Mouse (Mus musculus) bone marrow macrophage, adult 2 months (primary cell): Measurements from ENCODE around the gene Slc7a1. TPM values are rescaled to one million over a fixed set of nuclear protein-coding genes. Genes with fewer than 3 reads are reported as not detected.

Experiments used
- H3K27ac ChIP-seq: 2 replicates; pipeline ENCODE4 v1.5.1; 2012; ENCODE audit warnings: low read depth, low read length; ENCODE audit not compliant: insufficient read depth
- H3K4me1 ChIP-seq: 2 replicates; pipeline ENCODE4 v1.6.1; 2012; ENCODE audit warnings: low read length; ENCODE audit not compliant: control insufficient read depth, insufficient read depth
- H3K4me3 ChIP-seq: 2 replicates; pipeline ENCODE4 v1.5.1; 2012; ENCODE audit warnings: mild to moderate bottlenecking, low read length, moderate library complexity; ENCODE audit not compliant: insufficient read depth
- CTCF ChIP-seq: IDR thresholded peaks from 2 replicates; pipeline ENCODE4 v1.5.1; 2012; ENCODE audit warnings: low read depth, mild to moderate bottlenecking, low read length, moderate library complexity
- POLR2A ChIP-seq: IDR thresholded peaks from 2 replicates; pipeline ENCODE4 v1.6.1; 2012; ENCODE audit warnings: mild to moderate bottlenecking, low read depth, low read length, borderline replicate concordance
- polyA plus RNA-seq: library from polyadenylated mRNA; stranded (reverse); fragments of >200 nt; gene quantifications from 2 replicates; pipeline ENCODE4 v1.2.4, GENCODE M21; 2012; ENCODE audit not compliant: missing spikeins, insufficient read depth, insufficient read length

The Slc7a1 gene
- polyA plus RNA-seq, 1 experiment: 3.9 TPM

DNA sequence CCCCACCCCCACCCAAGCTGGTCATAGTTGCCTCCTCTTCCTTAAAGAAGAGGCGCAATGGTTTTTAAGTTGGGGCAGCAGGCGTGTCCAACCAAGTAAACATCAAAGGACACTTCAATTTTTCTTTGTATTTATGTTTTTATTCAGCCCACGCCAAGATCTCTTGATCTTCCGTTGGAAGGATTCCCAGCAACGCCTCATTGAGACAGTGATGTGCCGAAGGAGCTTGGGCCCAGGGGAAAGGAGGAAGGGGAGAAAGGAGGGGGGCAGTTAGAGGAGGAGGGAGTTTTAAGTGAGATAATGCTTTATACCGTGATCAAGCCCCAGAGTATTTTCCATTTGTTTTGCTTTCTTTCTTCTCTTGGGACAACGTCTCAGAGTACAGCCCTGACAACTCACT is 18.6 kb downstream of the Slc7a1 start:
- peaks cover 25% of the 10 kb centered on the region for H3K4me1 ChIP-seq
- TF ChIP-seq POLR2A (no peak), CTCF (no peak)
- H3K27ac ChIP-seq: no peak overlapping the region
- no peak overlapping the region for H3K4me3 ChIP-seq

DNA sequence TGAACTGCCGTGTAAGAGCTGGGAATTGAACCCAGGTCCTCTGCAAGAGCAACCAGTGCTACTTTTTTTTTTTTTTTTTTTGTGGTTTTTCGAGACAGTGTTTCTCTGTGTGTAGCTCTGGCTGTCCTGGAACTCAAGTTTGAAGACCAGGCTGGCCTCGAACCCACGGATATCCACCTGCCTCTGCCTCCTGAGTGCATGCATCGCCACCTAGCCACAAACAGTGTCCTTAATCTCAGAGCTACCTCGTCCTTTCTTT is 19.5 kb downstream of the Slc7a1 start:
- H3K4me3 ChIP-seq: no peak overlapping the region
- peak overlapping the region; percentile 53 for H3K27ac ChIP-seq
- peaks cover 25% of the 10 kb centered on the region for H3K4me1 ChIP-seq
- no peak for TF ChIP-seq CTCF
- no peak for TF ChIP-seq POLR2A

- peak overlapping the region; percentile 53 for H3K27ac ChIP-seq
- TF ChIP-seq POLR2A (no peak), CTCF (peak; percentile 89)
- peaks cover 25% of the 10 kb centered on the region for H3K4me1 ChIP-seq
- peak overlapping the region; percentile 13 for H3K4me3 ChIP-seq
These were observed 20.1 kb downstream of the Slc7a1 start for GRCm38 (mm10) chr5:148379455-148380245.

- no peak for TF ChIP-seq POLR2A
- TF ChIP-seq CTCF: no peak
- Histone ChIP-seq H3K4me3 (no peak overlapping the region), H3K4me1 (peaks cover 20% of the 10 kb centered on the region), H3K27ac (peak overlapping the region; percentile 53)
These were observed 21.0 kb downstream of the Slc7a1 start for GRCm38 (mm10) chr5:148378707-148379106.

DNA sequence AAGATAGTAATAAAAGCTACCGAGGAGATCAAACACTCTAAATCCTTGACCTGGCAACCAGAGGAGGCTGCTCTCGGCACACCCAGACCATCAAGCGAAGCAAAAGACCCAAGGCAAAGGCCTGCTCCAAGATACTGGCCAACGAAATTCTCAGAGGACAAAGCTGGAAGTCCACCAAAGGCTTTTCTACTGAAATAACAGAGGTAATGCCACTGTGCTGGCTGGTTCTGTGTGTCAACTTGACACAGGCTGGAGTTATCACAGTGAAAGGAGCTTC is 21.5 kb downstream of the Slc7a1 start:
- Histone ChIP-seq H3K27ac (peak overlapping the region; percentile 65), H3K4me3 (no peak overlapping the region), H3K4me1 (peaks cover 16% of the 10 kb centered on the region)
- TF ChIP-seq CTCF: no peak
- no peak for TF ChIP-seq POLR2A

DNA sequence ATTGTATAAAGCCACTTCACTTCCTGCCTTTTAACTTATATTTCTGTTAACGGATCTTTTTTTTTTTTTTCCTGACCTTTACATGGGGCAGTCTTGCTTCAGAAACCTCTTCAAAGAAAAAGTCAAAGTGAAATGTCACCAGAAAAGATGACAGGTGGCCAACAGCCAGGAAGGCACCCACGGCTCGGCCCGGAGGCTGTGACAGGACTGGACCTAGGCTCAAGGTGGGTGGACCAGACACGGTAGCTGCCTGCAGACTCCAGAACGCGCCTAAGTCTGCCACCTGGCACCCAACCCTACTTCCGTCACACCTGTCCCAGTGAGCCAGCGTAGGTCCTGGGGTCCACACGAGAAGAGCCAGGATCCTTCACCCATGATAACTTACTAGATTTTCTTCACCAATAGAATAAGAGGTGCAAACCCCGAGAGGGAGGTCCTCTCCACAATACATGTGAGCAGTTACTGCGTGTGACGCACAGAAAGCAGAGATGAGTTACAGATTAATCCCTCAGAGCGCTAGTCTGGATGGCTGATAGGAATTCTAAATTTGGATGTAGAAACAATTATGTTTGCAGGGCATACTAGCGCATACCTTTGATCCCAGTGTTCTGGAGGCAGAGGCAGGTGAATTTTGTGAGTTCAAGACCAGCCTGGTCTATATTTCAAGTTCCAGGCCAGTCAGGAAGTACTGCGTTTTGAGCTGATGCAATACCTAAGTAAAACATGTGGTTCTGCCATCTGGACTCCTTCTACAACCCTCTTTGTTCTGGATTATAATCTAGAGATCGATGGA is 22.1 kb downstream of the Slc7a1 start:
- H3K27ac ChIP-seq: peak overlapping the region; percentile 65
- no peak overlapping the region for H3K4me3 ChIP-seq
- TF ChIP-seq POLR2A: no peak
- no peak for TF ChIP-seq CTCF
- H3K4me1 ChIP-seq: peaks cover 16% of the 10 kb centered on the region

DNA sequence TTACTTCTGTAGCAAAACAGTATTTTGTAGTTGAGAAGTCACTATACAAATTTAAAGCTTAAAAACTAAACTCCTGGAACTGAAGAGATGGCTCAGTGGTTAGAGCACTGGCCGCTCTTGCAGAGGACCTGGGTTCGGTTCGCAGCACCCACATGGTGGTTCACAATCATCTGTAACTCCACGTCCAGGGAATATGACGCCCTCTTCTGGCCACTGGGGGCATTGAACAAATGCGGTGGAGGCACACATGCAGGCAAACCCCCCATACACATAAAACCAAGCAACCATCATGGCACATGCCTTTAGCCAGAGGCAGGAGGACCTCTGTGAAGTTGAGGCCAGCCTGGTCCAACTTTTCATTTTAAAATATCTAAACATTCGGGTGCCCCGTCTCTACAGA is 23.3 kb downstream of the Slc7a1 start:
- no peak for TF ChIP-seq POLR2A
- Histone ChIP-seq H3K27ac (no peak overlapping the region), H3K4me3 (no peak overlapping the region), H3K4me1 (peaks cover 16% of the 10 kb centered on the region)

DNA sequence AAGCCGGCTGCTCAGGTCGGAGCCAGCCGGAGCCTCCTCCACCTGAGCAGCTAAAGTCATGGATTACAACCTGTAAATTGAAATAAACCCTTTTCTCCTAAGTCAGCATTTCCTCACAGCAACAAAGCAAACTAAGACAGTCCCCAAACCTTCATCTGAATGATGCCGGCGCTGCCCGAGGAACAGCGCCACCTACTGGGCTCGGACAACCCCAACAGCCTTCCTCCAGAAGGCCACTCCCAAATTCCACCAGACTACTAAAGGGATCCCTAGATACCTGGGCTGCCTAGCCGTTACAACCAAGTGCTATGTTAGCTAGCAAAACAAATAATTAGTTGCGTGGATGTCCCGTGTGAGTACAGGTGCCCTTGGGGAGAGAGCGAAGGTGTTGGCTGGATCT is 24.2 kb downstream of the Slc7a1 start:
- H3K4me3 ChIP-seq: no peak overlapping the region
- H3K4me1 ChIP-seq: peaks cover 16% of the 10 kb centered on the region
- no peak overlapping the region for H3K27ac ChIP-seq
- TF ChIP-seq CTCF (peak; percentile 54), POLR2A (no peak)

GRCm38 (mm10) chr5:148373092-148373685 is 26.5 kb downstream of the Slc7a1 start:
- TF ChIP-seq POLR2A (no peak), CTCF (no peak)
- Histone ChIP-seq H3K4me1 (peaks cover 5% of the 10 kb centered on the region), H3K27ac (no peak overlapping the region), H3K4me3 (no peak overlapping the region)

- no peak overlapping the region for H3K27ac ChIP-seq
- no peak overlapping the region for H3K4me3 ChIP-seq
- H3K4me1 ChIP-seq: no peaks in the 10 kb centered on the region
- TF ChIP-seq CTCF (no peak), POLR2A (no peak)
These were observed 27.4 kb downstream of the Slc7a1 start for GRCm38 (mm10) chr5:148372005-148372917.
